Mouse (Mus musculus) embryonic facial prominence, embryonic 14.5 days (tissue): Measurements from ENCODE around the gene Zfp507. TPM values are rescaled to one million over a fixed set of nuclear protein-coding genes. Genes with fewer than 3 reads are reported as not detected.

ENCODE experiments used
- ATAC-seq: fragments of 200-750 bp; cut with Nextera tagmentation; 2 replicates; pipeline ENCODE4 v1.8.0; 2017; ENCODE audit warnings: low read depth, moderate number of reproducible peaks, moderate TSS enrichment
- DNase-seq: peaks from one replicate; pipeline ENCODE4 v3.0.0-alpha.2; 2015; ENCODE audit warnings: low spot score
- H3K27ac ChIP-seq: fragments of 300-500 bp; sonication (generic); replicated peaks from 2 replicates; pipeline ENCODE4 v1.5.1; 2014; ENCODE audit warnings: low read depth, mild to moderate bottlenecking, low read length, moderate library complexity
- H3K27me3 ChIP-seq: fragments of 300-500 bp; sonication (generic); replicated peaks from 2 replicates; pipeline ENCODE4 v1.6.1; 2014; ENCODE audit warnings: low read length; ENCODE audit not compliant: control insufficient read depth, insufficient read depth
- H3K36me3 ChIP-seq: fragments of 300-500 bp; sonication (generic); 2 replicates; pipeline ENCODE4 v1.6.1; 2014; ENCODE audit warnings: low read length, mixed read lengths; ENCODE audit not compliant: control insufficient read depth, insufficient read depth
- H3K4me1 ChIP-seq: fragments of 300-500 bp; sonication (generic); 2 replicates; pipeline ENCODE4 v1.6.1; 2014; ENCODE audit warnings: antibody characterized with exemption, low read length; ENCODE audit not compliant: control insufficient read depth, insufficient read depth
- H3K4me2 ChIP-seq: fragments of 300-500 bp; sonication (generic); 2 replicates; pipeline ENCODE4 v1.6.1; 2014; ENCODE audit warnings: low read depth, mild to moderate bottlenecking, low read length, moderate library complexity, mixed read lengths
- H3K4me3 ChIP-seq: fragments of 300-500 bp; sonication (generic); 2 replicates; pipeline ENCODE4 v1.5.1; 2014; ENCODE audit warnings: low read depth, mild to moderate bottlenecking, low read length
- H3K9ac ChIP-seq: fragments of 300-500 bp; sonication (generic); 2 replicates; pipeline ENCODE4 v1.6.1; 2014; ENCODE audit warnings: low read depth, mild to moderate bottlenecking, low read length, moderate library complexity, mixed read lengths
- H3K9me3 ChIP-seq: fragments of 300-500 bp; sonication (generic); 2 replicates; pipeline ENCODE4 v1.6.1; 2016; ENCODE audit warnings: low read length; ENCODE audit not compliant: control insufficient read depth
- WGBS: fragments of 180-500 bp; shearing (Covaris S2); extraction: QIAGEN DNeasy Blood & Tissue Kit; methylation state at CpG from one replicate; pipeline ENCODE4 v1.1.7; 2014; 5-methylcytosine and 5-hydroxymethylcytosine counted together
- polyA plus RNA-seq: library from polyadenylated mRNA; unstranded; fragments of >200 nt; fragmentation: Nextera tagmentation; extraction: Ambion mirVana; gene quantifications from 2 replicates; pipeline ENCODE4 v1.2.1, GENCODE M21; 2014

The Zfp507 gene
- polyA plus RNA-seq, 1 experiment from 2014 or later = 17.8 TPM

DNA sequence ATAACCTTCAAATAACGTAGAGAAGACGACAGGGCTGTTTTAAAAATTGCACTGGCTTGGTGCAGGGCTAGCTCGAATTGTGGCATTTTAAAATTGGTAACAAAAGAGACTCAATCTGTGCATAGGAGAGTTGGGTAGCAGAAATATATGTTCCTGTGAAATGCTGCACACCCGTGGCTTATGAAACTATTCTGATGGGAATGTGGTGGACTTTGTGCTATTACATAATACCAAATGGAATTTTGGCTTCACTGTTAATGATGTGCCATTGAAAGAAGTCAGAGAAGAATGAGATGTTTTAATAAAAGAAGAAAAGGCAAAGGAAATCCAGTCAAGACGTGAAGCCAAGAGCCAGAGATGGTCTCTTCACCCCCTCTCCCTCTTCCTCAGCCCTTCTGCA, 18.6 kb upstream of the Zfp507 start:
- H3K4me2 ChIP-seq = no peak overlapping the region
- no peaks in the 10 kb centered on the region for H3K4me1 ChIP-seq
- no peaks in the 10 kb centered on the region for H3K9me3 ChIP-seq
- H3K4me3 ChIP-seq = no peak overlapping the region
- no peak overlapping the region for H3K9ac ChIP-seq
- DNase-seq (no peak), ATAC-seq (no peak)
- no peak overlapping the region for H3K27ac ChIP-seq
- H3K36me3 ChIP-seq = no peaks in the 10 kb centered on the region
- no peaks in the 10 kb centered on the region for H3K27me3 ChIP-seq
- 79% methylated on average over 5 of the region's 5 CpGs for WGBS

DNA sequence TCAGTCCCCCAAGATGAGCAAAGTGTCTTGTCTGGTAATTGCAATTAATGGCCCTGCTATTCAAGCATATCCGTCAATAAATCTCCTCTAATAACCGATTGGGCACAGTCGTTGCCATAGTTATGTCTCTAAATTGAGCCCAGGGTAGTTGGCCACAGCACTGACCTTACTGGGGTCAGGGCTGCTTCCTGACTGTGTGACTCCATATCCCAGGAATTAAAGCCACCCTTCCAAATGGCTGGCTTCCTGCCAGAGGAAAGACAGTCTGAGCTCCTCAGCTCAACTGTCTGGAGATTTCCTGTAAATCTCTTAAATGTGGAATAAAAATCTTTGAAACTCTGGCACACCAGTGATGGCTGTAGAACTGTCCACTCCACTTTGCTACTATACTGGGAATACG, 16.7 kb upstream of the Zfp507 start:
- no peak overlapping the region for H3K27ac ChIP-seq
- no peak overlapping the region for H3K9ac ChIP-seq
- WGBS = 59% methylated on average over 4 of the region's 4 CpGs
- H3K36me3 ChIP-seq = no peaks in the 10 kb centered on the region
- H3K4me1 ChIP-seq = no peaks in the 10 kb centered on the region
- H3K27me3 ChIP-seq = no peaks in the 10 kb centered on the region
- no peak overlapping the region for H3K4me3 ChIP-seq
- DNase-seq (no peak), ATAC-seq (no peak)
- no peaks in the 10 kb centered on the region for H3K9me3 ChIP-seq
- no peak overlapping the region for H3K4me2 ChIP-seq

- H3K27ac ChIP-seq = no peak overlapping the region
- no peaks in the 10 kb centered on the region for H3K36me3 ChIP-seq
- H3K9ac ChIP-seq = no peak overlapping the region
- DNase-seq (no peak), ATAC-seq (no peak)
- H3K27me3 ChIP-seq = no peaks in the 10 kb centered on the region
- H3K4me1 ChIP-seq = no peaks in the 10 kb centered on the region
- 75% methylated on average over 12 of the region's 12 CpGs for WGBS
- no peak overlapping the region for H3K4me2 ChIP-seq
- H3K9me3 ChIP-seq = no peaks in the 10 kb centered on the region
- H3K4me3 ChIP-seq = no peak overlapping the region
Observed at GRCm38 (mm10) chr7:35814759-35815551, 12.2 kb upstream of the Zfp507 start.

GRCm38 (mm10) chr7:35813306-35813705, 10.5 kb upstream of the Zfp507 start:
- Histone ChIP-seq H3K36me3 (no peaks in the 10 kb centered on the region), H3K4me1 (no peaks in the 10 kb centered on the region), H3K4me2 (no peak overlapping the region), H3K9me3 (no peaks in the 10 kb centered on the region), H3K27me3 (no peaks in the 10 kb centered on the region), H3K9ac (no peak overlapping the region), H3K27ac (no peak overlapping the region), H3K4me3 (no peak overlapping the region)
- WGBS = 70% methylated on average over 11 of the region's 11 CpGs
- DNase-seq = no peak
- no peak for ATAC-seq

DNA sequence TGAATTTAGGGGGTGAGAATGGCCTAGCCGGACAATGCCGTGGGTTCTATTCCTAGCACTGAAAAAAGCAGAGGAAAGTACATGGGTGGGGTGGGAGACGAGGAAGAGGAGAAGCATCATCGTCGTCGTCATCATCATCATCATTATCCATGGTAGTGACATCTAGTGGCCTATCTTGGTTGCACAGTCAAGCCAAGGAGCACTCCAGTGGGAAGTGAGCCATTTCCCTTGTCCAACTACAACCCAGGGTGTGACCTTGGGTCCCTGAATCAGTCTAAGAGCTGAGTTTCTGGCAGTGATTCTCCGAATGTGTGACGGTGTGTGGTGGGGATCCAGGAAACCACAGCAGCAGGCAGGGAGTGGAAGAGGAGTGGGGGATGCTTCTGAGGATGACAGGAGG, 7.9 kb upstream of the Zfp507 start:
- Histone ChIP-seq H3K27ac (no peak overlapping the region), H3K4me3 (no peak overlapping the region), H3K9ac (no peak overlapping the region), H3K36me3 (no peaks in the 10 kb centered on the region), H3K27me3 (no peaks in the 10 kb centered on the region), H3K4me2 (no peak overlapping the region), H3K4me1 (no peaks in the 10 kb centered on the region), H3K9me3 (no peaks in the 10 kb centered on the region)
- no peak for ATAC-seq
- DNase-seq = no peak
- 48% methylated on average over 8 of the region's 8 CpGs for WGBS

GRCm38 (mm10) chr7:35804206-35804605, 1.4 kb upstream of the Zfp507 start:
- H3K4me3 ChIP-seq = no peak overlapping the region
- 76% methylated on average over 10 of the region's 10 CpGs for WGBS
- H3K9ac ChIP-seq = no peak overlapping the region
- ATAC-seq = no peak
- H3K9me3 ChIP-seq = no peaks in the 10 kb centered on the region
- no peak overlapping the region for H3K27ac ChIP-seq
- DNase-seq = no peak
- no peak overlapping the region for H3K4me2 ChIP-seq
- H3K27me3 ChIP-seq = no peaks in the 10 kb centered on the region
- H3K4me1 ChIP-seq = 0 out of 2 replicates have a peak, but pooled peaks cover 6% of the 10 kb centered on the region
- peaks cover 21% of the 10 kb centered on the region for H3K36me3 ChIP-seq

DNA sequence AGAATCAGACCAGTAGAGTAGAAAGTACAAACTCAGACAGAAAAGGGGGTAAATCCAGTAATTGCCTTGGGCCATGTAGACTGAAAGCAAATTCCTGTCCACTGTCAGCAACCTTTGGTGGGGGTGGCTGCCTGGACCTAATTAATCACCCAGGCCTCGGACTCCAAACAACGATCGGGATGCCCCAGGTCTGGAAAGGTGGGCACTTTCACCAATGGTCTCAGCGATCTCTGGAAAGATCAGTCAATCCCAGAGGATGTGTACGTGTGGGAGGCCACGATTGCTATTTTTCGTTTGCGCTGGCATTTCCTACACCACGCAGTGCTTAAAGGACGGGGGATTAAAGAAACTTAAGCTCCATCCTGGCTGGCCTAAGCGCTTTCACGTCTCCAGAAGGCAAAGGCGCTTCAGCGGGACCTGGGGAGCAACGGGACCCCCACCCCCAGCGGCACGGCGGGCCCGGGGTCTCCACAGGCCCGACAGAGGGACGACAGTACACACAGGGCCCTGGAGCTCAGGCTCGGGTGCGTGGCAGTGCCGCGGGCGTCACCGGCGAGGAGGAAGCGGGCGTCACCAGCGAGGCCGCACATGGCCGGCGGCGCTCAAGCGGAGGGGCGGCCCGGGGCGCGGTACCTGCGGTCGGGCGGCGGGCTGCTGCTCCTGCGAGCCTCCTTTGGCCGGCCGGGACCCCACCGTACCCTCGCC, 450 bp downstream of the Zfp507 start:
- under 1% methylated on average over 27 of the region's 49 CpGs for WGBS
- Histone ChIP-seq H3K36me3 (peaks cover 37% of the 10 kb centered on the region), H3K27ac (peak overlapping the region; percentile 90), H3K4me3 (peak overlapping the region; percentile 72), H3K9me3 (no peaks in the 10 kb centered on the region), H3K4me1 (0 out of 2 replicates have a peak, but pooled peaks cover 6% of the 10 kb centered on the region), H3K4me2 (peak overlapping the region; percentile 86), H3K27me3 (no peaks in the 10 kb centered on the region), H3K9ac (peak overlapping the region; percentile 97)
- DNase-seq (peak; percentile 31), ATAC-seq (peak; percentile 89)

GRCm38 (mm10) chr7:35796123-35796522, 6.7 kb downstream of the Zfp507 start:
- no peaks in the 10 kb centered on the region for H3K9me3 ChIP-seq
- H3K9ac ChIP-seq = no peak overlapping the region
- WGBS = 58% methylated on average over 7 of the region's 7 CpGs
- DNase-seq = peak; percentile 47
- ATAC-seq = no peak
- H3K4me1 ChIP-seq = 0 out of 2 replicates have a peak, but pooled peaks cover 4% of the 10 kb centered on the region
- no peak overlapping the region for H3K4me3 ChIP-seq
- peaks cover 92% of the 10 kb centered on the region for H3K36me3 ChIP-seq
- no peaks in the 10 kb centered on the region for H3K27me3 ChIP-seq
- H3K4me2 ChIP-seq = no peak overlapping the region
- no peak overlapping the region for H3K27ac ChIP-seq
